Comparison of ENCODE assay signal across 9 mouse cellular contexts in genomic region chr1:139156397-139156796, GRCm38 (mm10).
DNase-seq lines count a peak whose midpoint lies in the region; ATAC-seq lines count a peak whose summit lies in the region.
"Had no signal": no experiment of that assay in that cellular context is flagged by ENCODE, and none has a peak within 500 bp of the region (broad histone marks: within the 10 kb centered on the region; RNA-seq: fewer than 3 reads in every experiment).

No protein-coding gene starts in this region.

- H3K27ac ChIP-seq in kidney, embryonic 14.5 days (ENCODE audit: low read depth, low read length): no peak overlapping the region
- H3K27ac ChIP-seq: heart, embryonic 13.5 days had no signal

- no peak overlapping the region for H3K4me2 ChIP-seq in kidney, embryonic 14.5 days (replicated peaks; ENCODE audit: low read depth, low read length)
- H3K4me2 ChIP-seq: heart, embryonic 13.5 days had no signal

- no peak overlapping the region for H3K4me3 ChIP-seq in kidney, embryonic 14.5 days (ENCODE audit: low read length)
- H3K4me3 ChIP-seq: heart, embryonic 13.5 days had no signal

- H3K4me1 ChIP-seq in kidney, embryonic 14.5 days (ENCODE audit: control insufficient read depth, insufficient read depth, low read length): no peaks in the 10 kb centered on the region
- H3K4me1 ChIP-seq: heart, embryonic 13.5 days had no signal

- no peaks in the 10 kb centered on the region for H3K27me3 ChIP-seq in kidney, embryonic 14.5 days (ENCODE audit: control insufficient read depth, insufficient read depth, low read length)
- H3K27me3 ChIP-seq: heart, embryonic 13.5 days had no signal

- H3K9ac ChIP-seq in kidney, embryonic 14.5 days (ENCODE audit: low read depth, low read length): no peak overlapping the region
- H3K9ac ChIP-seq: heart, embryonic 13.5 days had no signal

- no peak for ATAC-seq in kidney, embryonic 14.5 days (ENCODE audit: low FRiP score, low TSS enrichment)

- peak; percentile 14 for DNase-seq in kidney, postnatal 10 days
- peak; percentile 65 for DNase-seq in 416B (ENCODE audit: low read depth)
- DNase-seq in B cell, adult 2 months: peak; percentile 12 to 29
- peak; percentile 30 for DNase-seq in c-Kit-positive CD71-positive TER-119-negative erythroid progenitor cells, embryonic 14.5 days (ENCODE audit: low read depth)
- DNase-seq in naive thymus-derived CD4-positive, alpha-beta T cell, adult 2 months (ENCODE audit: low read depth): peak; percentile 64
- DNase-seq in spleen, postnatal 4 days (ENCODE audit: low spot score in 2 of 2): no peak
- DNase-seq in urinary bladder, adult 18-20 months (ENCODE audit: low spot score in 2 of 2): no peak

- no peaks in the 10 kb centered on the region for H3K36me3 ChIP-seq in kidney, embryonic 14.5 days (ENCODE audit: control insufficient read depth, insufficient read depth, low read length)
- H3K36me3 ChIP-seq: heart, embryonic 13.5 days had no signal

- H3K9me3 ChIP-seq in kidney, embryonic 14.5 days (ENCODE audit: control insufficient read depth, low read length): no peaks in the 10 kb centered on the region
- H3K9me3 ChIP-seq: heart, embryonic 13.5 days had no signal

- WGBS in kidney, embryonic 14.5 days: 25% methylated on average over 3 of the region's 3 CpGs

Comparison
In these comparisons a context has a peak if more than half of its experiments do, and no peak if none do; other contexts are left out.
1. DNase-seq: peak in kidney, postnatal 10 days (single experiment), 416B (single experiment), B cell, adult 2 months (2 of 2), c-Kit-positive CD71-positive TER-119-negative erythroid progenitor cells, embryonic 14.5 days (single experiment) and naive thymus-derived CD4-positive, alpha-beta T cell, adult 2 months (single experiment); none in spleen, postnatal 4 days (0 of 2) and urinary bladder, adult 18-20 months (0 of 2).